Comparison of ENCODE assay signal across 9 mouse cellular contexts in genomic region chr2:158595103-158595502, GRCm38 (mm10). TPM values are rescaled to one million over a fixed set of nuclear protein-coding genes. Genes with fewer than 3 reads are reported as not detected.
A peak's percentile ranks its signal among the peaks of the same experiment; 100 is the strongest.
DNase-seq lines count a peak whose midpoint lies in the region; ATAC-seq lines count a peak whose summit lies in the region.
"Had no signal": no experiment of that assay in that cellular context is flagged by ENCODE, and none has a peak within 500 bp of the region (broad histone marks: within the 10 kb centered on the region; RNA-seq: fewer than 3 reads in every experiment).

No protein-coding gene starts in this region.

- H3K4me1 ChIP-seq in intestine, embryonic 14.5 days (replicated peaks; ENCODE audit: control insufficient read depth, insufficient read depth, low read length), result no peaks in the 10 kb centered on the region
- H3K4me1 ChIP-seq in intestine, embryonic 16.5 days (ENCODE audit: control insufficient read depth, insufficient read depth, low read length), result no peaks in the 10 kb centered on the region
- peaks cover 12% of the 10 kb centered on the region for H3K4me1 ChIP-seq in forebrain, embryonic 11.5 days (replicated peaks; ENCODE audit: control insufficient read depth, insufficient read depth, low read length)
- H3K4me1 ChIP-seq in kidney, embryonic 16.5 days (ENCODE audit: insufficient read depth, low read length), result peaks cover 8% of the 10 kb centered on the region
- 0 out of 2 replicates have a peak, but pooled peaks cover 7% of the 10 kb centered on the region for H3K4me1 ChIP-seq in neural tube, embryonic 11.5 days (ENCODE audit: control insufficient read depth, insufficient read depth, low read length)

- no peak overlapping the region for H3K9ac ChIP-seq in intestine, embryonic 14.5 days (ENCODE audit: low read length)
- H3K9ac ChIP-seq in intestine, embryonic 16.5 days (ENCODE audit: low read depth, low read length), result no peak overlapping the region
- H3K9ac ChIP-seq in forebrain, embryonic 11.5 days (ENCODE audit: low read length), result 0 out of 2 replicates have a peak overlapping the region, but pooled peaks have one; percentile 23
- H3K9ac ChIP-seq in kidney, embryonic 16.5 days (replicated peaks; ENCODE audit: low read length), result no peak overlapping the region
- no peak overlapping the region for H3K9ac ChIP-seq in neural tube, embryonic 11.5 days (ENCODE audit: low read length)
- H3K9ac ChIP-seq: liver, embryonic 14.5 days had no signal

- under 1% methylated on average over 12 of the region's 12 CpGs for WGBS in intestine, embryonic 14.5 days
- WGBS in intestine, embryonic 16.5 days, result 2% methylated on average over 12 of the region's 12 CpGs
- WGBS in forebrain, embryonic 11.5 days, result under 1% methylated on average over 12 of the region's 12 CpGs
- WGBS in kidney, embryonic 16.5 days, result 2% methylated on average over 12 of the region's 12 CpGs
- WGBS in neural tube, embryonic 11.5 days, result under 1% methylated on average over 12 of the region's 12 CpGs

- H3K27me3 ChIP-seq in intestine, embryonic 14.5 days (replicated peaks; ENCODE audit: control insufficient read depth, insufficient read depth, low read length), result peaks cover 10% of the 10 kb centered on the region; the same call in 1 of the 2 replicates
- H3K27me3 ChIP-seq in intestine, embryonic 16.5 days (replicated peaks; ENCODE audit: control insufficient read depth, insufficient read depth, low read length), result 0 out of 2 replicates have a peak, but pooled peaks cover 5% of the 10 kb centered on the region
- peaks cover 3% of the 10 kb centered on the region; the same call in 1 of the 2 replicates for H3K27me3 ChIP-seq in forebrain, embryonic 11.5 days (ENCODE audit: control insufficient read depth, insufficient read depth, low read length)
- peaks cover 39% of the 10 kb centered on the region for H3K27me3 ChIP-seq in kidney, embryonic 16.5 days (ENCODE audit: insufficient read depth, low read length)
- no peaks in the 10 kb centered on the region for H3K27me3 ChIP-seq in neural tube, embryonic 11.5 days (ENCODE audit: control insufficient read depth, insufficient read depth, low read length)

- H3K27ac ChIP-seq in intestine, embryonic 14.5 days (ENCODE audit: low read depth), result no peak overlapping the region
- no peak overlapping the region for H3K27ac ChIP-seq in intestine, embryonic 16.5 days (ENCODE audit: low read length)
- peak overlapping the region; percentile 55; the same call in 1 of the 2 replicates for H3K27ac ChIP-seq in forebrain, embryonic 11.5 days (ENCODE audit: low read depth, low read length)
- H3K27ac ChIP-seq in kidney, embryonic 16.5 days (ENCODE audit: low read length), result no peak overlapping the region
- H3K27ac ChIP-seq in neural tube, embryonic 11.5 days (ENCODE audit: low read depth, low read length), result peak overlapping the region; percentile 70
- H3K27ac ChIP-seq: liver, embryonic 14.5 days had no signal

- no peak overlapping the region for H3K4me3 ChIP-seq in intestine, embryonic 14.5 days (ENCODE audit: low read depth, low read length)
- H3K4me3 ChIP-seq in intestine, embryonic 16.5 days (ENCODE audit: low read length), result no peak overlapping the region
- H3K4me3 ChIP-seq in forebrain, embryonic 11.5 days (ENCODE audit: low read depth, low read length), result no peak overlapping the region
- no peak overlapping the region for H3K4me3 ChIP-seq in kidney, embryonic 16.5 days (ENCODE audit: low read length)
- H3K4me3 ChIP-seq in neural tube, embryonic 11.5 days (ENCODE audit: low read depth, low read length), result no peak overlapping the region

- no peak overlapping the region for H3K4me2 ChIP-seq in intestine, embryonic 14.5 days (ENCODE audit: low read length)
- no peak overlapping the region for H3K4me2 ChIP-seq in intestine, embryonic 16.5 days (ENCODE audit: low read depth, low read length)
- peak overlapping the region; percentile 35 for H3K4me2 ChIP-seq in forebrain, embryonic 11.5 days (ENCODE audit: low read depth, low read length, severe bottlenecking)
- 0 out of 2 replicates have a peak overlapping the region, but pooled peaks have one; percentile 3 for H3K4me2 ChIP-seq in kidney, embryonic 16.5 days (replicated peaks; ENCODE audit: low read depth, low read length)
- peak overlapping the region; percentile 36 for H3K4me2 ChIP-seq in neural tube, embryonic 11.5 days (ENCODE audit: low read depth)

- H3K9me3 ChIP-seq in intestine, embryonic 14.5 days (ENCODE audit: control insufficient read depth, low read length), result no peaks in the 10 kb centered on the region
- no peaks in the 10 kb centered on the region for H3K9me3 ChIP-seq in intestine, embryonic 16.5 days (ENCODE audit: control insufficient read depth, low read length)
- no peaks in the 10 kb centered on the region for H3K9me3 ChIP-seq in forebrain, embryonic 11.5 days (ENCODE audit: control insufficient read depth, low read length)
- no peaks in the 10 kb centered on the region for H3K9me3 ChIP-seq in kidney, embryonic 16.5 days (ENCODE audit: low read length)
- H3K9me3 ChIP-seq in neural tube, embryonic 11.5 days (ENCODE audit: control insufficient read depth, low read length), result no peaks in the 10 kb centered on the region

- 0 out of 2 replicates have a peak, but pooled peaks have one; percentile 23 for ATAC-seq in intestine, embryonic 14.5 days (replicated peaks; ENCODE audit: low FRiP score, low TSS enrichment, low read depth)
- ATAC-seq in intestine, embryonic 16.5 days, result no peak
- ATAC-seq in forebrain, embryonic 11.5 days (replicated peaks; ENCODE audit: low FRiP score), result peak; percentile 80
- peak; percentile 94 for ATAC-seq in kidney, embryonic 16.5 days (ENCODE audit: low FRiP score, low TSS enrichment)
- peak; percentile 78 for ATAC-seq in neural tube, embryonic 11.5 days (ENCODE audit: insufficient read depth, low FRiP score, low TSS enrichment)
- ATAC-seq in megakaryocyte, adult 5-6 weeks (ENCODE audit: poor library complexity, severe bottlenecking), result no peak

- DNase-seq in intestine, embryonic 14.5 days (ENCODE audit: low spot score), result peak; percentile 66
- peak; percentile 27 for DNase-seq in adipocyte (ENCODE audit: low spot score)
- DNase-seq in forebrain, embryonic 11.5 days (ENCODE audit: low spot score), result peak; percentile 83
- DNase-seq in neural tube, embryonic 11.5 days (ENCODE audit: low spot score), result peak; percentile 79
- no peak for DNase-seq in urinary bladder, postnatal 36 days (ENCODE audit: low spot score in 2 of 2)

- no peaks in the 10 kb centered on the region for H3K36me3 ChIP-seq in intestine, embryonic 14.5 days (ENCODE audit: control insufficient read depth, insufficient read depth, low read length)
- no peaks in the 10 kb centered on the region for H3K36me3 ChIP-seq in intestine, embryonic 16.5 days (ENCODE audit: control insufficient read depth, insufficient read depth, low read length)
- no peaks in the 10 kb centered on the region for H3K36me3 ChIP-seq in forebrain, embryonic 11.5 days (ENCODE audit: control insufficient read depth, insufficient read depth, low read length)
- H3K36me3 ChIP-seq in kidney, embryonic 16.5 days (ENCODE audit: insufficient read depth, low read length), result no peaks in the 10 kb centered on the region
- no peaks in the 10 kb centered on the region for H3K36me3 ChIP-seq in neural tube, embryonic 11.5 days (ENCODE audit: control insufficient read depth, insufficient read depth, low read length)

RNA-seq across cellular contexts. Expression of gene Slc32a1, which starts 15.5 kb away (rescaled TPM):
- polyA plus RNA-seq in intestine, embryonic 14.5 days (2014; fragmentation: Nextera tagmentation; extraction: Ambion mirVana), result not detected in 2 replicates
- not detected in 2 replicates for polyA plus RNA-seq in intestine, embryonic 16.5 days (2015; fragmentation: Nextera tagmentation; extraction: Ambion mirVana)
- polyA plus RNA-seq in forebrain, embryonic 11.5 days (2014; fragmentation: Nextera tagmentation; extraction: Ambion mirVana), result 1.9 and 2.5 TPM in 2 replicates
- 0.12 TPM in 1 of 2 replicates, not detected in the other for polyA plus RNA-seq in kidney, embryonic 16.5 days (2015; fragmentation: Nextera tagmentation; extraction: Ambion mirVana)
- 1.6 and 2.4 TPM in 2 replicates for polyA plus RNA-seq in neural tube, embryonic 11.5 days (2014; fragmentation: Nextera tagmentation; extraction: Ambion mirVana)
- 0.07 TPM in 1 of 2 replicates, not detected in the other for total RNA-seq in megakaryocyte, adult 5-6 weeks (2015)
- 0.12 TPM in 1 of 2 replicates, not detected in the other for total RNA-seq in megakaryocyte, adult 5-6 weeks (2017)

RNA-seq across cellular contexts. Expression of gene Actr5, which starts 29.6 kb away (rescaled TPM):
- polyA plus RNA-seq in intestine, embryonic 14.5 days (2014; fragmentation: Nextera tagmentation; extraction: Ambion mirVana), result 12.7 and 13.0 TPM in 2 replicates
- polyA plus RNA-seq in intestine, embryonic 16.5 days (2015; fragmentation: Nextera tagmentation; extraction: Ambion mirVana), result 1.0 and 3.8 TPM in 2 replicates
- polyA plus RNA-seq in forebrain, embryonic 11.5 days (2014; fragmentation: Nextera tagmentation; extraction: Ambion mirVana), result 20.6 and 20.7 TPM in 2 replicates
- 5.1 and 9.7 TPM in 2 replicates for polyA plus RNA-seq in kidney, embryonic 16.5 days (2015; fragmentation: Nextera tagmentation; extraction: Ambion mirVana)
- 15.1 and 16.6 TPM in 2 replicates for polyA plus RNA-seq in neural tube, embryonic 11.5 days (2014; fragmentation: Nextera tagmentation; extraction: Ambion mirVana)
- total RNA-seq in megakaryocyte, adult 5-6 weeks (2015), result 7.1 and 8.0 TPM in 2 replicates
- total RNA-seq in megakaryocyte, adult 5-6 weeks (2017), result 13.0 and 13.1 TPM in 2 replicates

Comparison
In these comparisons a context has a peak if more than half of its experiments do, and no peak if none do; other contexts are left out.
1. ATAC-seq: peak in intestine, embryonic 14.5 days (single experiment), forebrain, embryonic 11.5 days (single experiment), kidney, embryonic 16.5 days (single experiment) and neural tube, embryonic 11.5 days (single experiment); none in intestine, embryonic 16.5 days (single experiment) and megakaryocyte, adult 5-6 weeks (single experiment).
2. DNase-seq: peak in intestine, embryonic 14.5 days (single experiment), adipocyte (single experiment), forebrain, embryonic 11.5 days (single experiment) and neural tube, embryonic 11.5 days (single experiment); none in urinary bladder, postnatal 36 days (0 of 2).
3. H3K27ac ChIP-seq: peak in forebrain, embryonic 11.5 days (single experiment) and neural tube, embryonic 11.5 days (single experiment); none in intestine, embryonic 14.5 days (single experiment), intestine, embryonic 16.5 days (single experiment) and kidney, embryonic 16.5 days (single experiment).
4. H3K4me2 ChIP-seq: peak in forebrain, embryonic 11.5 days (single experiment), kidney, embryonic 16.5 days (single experiment) and neural tube, embryonic 11.5 days (single experiment); none in intestine, embryonic 14.5 days (single experiment) and intestine, embryonic 16.5 days (single experiment).